Mouse (Mus musculus): ENCODE measurements around the gene Ccl4.

DNA sequence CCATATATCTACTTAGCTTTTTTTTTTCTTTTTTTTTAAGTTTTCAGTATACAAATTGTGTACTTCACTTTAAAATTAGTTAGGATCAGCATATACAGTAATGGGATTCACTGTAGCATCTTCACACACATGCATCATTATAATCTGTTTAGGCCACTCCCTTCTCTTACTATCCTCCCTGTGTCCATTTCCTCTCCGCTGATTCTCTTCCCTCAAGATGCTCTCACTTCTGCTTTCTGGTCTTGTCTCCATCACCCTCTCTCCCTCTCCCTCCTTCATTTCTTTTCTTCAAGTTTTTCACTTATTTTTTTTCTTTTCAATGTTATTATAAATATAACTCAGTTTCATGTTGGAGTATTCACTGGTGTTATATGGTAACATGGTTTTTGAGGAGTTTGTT is 43.3 kb upstream of the Ccl4 start:
- TF ChIP-seq CTCF (IDR thresholded peaks at IDR 0.05; ENCODE audit: borderline replicate concordance, insufficient read depth, low read length): no peak
- no peak for TF ChIP-seq POLR2A (IDR thresholded peaks at IDR 0.05; ENCODE audit: low read depth, low read length)

Measured in embryonic fibroblast, embryonic 13.5 days (primary cell).